Mouse (Mus musculus): Measurements from ENCODE around the gene Bicdl1. TPM values are rescaled to one million over a fixed set of nuclear protein-coding genes. Genes with fewer than 3 reads are reported as not detected.
A peak's percentile ranks its signal among the peaks of the same experiment; 100 is the strongest.

Gene Bicdl1
- 7.7 and 9.2 TPM in 2 replicates for polyA plus RNA-seq (2015; fragmentation: Nextera tagmentation; extraction: Ambion mirVana)

GRCm38 (mm10) chr5:115731001-115731731 lies at the start of gene Bicdl1:
Gene Bicdl1 (minus strand): TSS chr5:115731621.
- H3K4me1 ChIP-seq (ENCODE audit: control insufficient read depth, insufficient read depth, low read length), result peaks cover 14% of the 10 kb centered on the region
- H3K9ac ChIP-seq (ENCODE audit: low read length), result peak within 1 kb of the TSS; percentile 34; the same call in 1 of the 2 replicates
- peaks cover 3% of the 10 kb centered on the region; the same call in 1 of the 2 replicates for H3K9me3 ChIP-seq (replicated peaks; ENCODE audit: control insufficient read depth, low read length)
- peak; percentile 74 for ATAC-seq (replicated peaks; ENCODE audit: extremely low read depth, insufficient read depth, low FRiP score)
- H3K4me3 ChIP-seq (ENCODE audit: low read length), result peak within 1 kb of the TSS; percentile 61
- under 1% methylated on average over 66 of the region's 83 CpGs for WGBS
- H3K27ac ChIP-seq (ENCODE audit: low read length), result no peak within 1 kb of the TSS
- H3K36me3 ChIP-seq (ENCODE audit: control insufficient read depth, insufficient read depth), result no peaks in the 10 kb centered on the region
- peaks cover 29% of the 10 kb centered on the region for H3K27me3 ChIP-seq (ENCODE audit: control insufficient read depth, insufficient read depth, low read length)
- peak within 1 kb of the TSS; percentile 89 for H3K4me2 ChIP-seq (ENCODE audit: low read depth, low read length)

GRCm38 (mm10) chr5:115776911-115777310 lies 45.5 kb upstream of the Bicdl1 start:
- no peaks in the 10 kb centered on the region for H3K27me3 ChIP-seq (ENCODE audit: control insufficient read depth, insufficient read depth, low read length)
- no peak overlapping the region for H3K4me3 ChIP-seq (ENCODE audit: low read length)
- no peaks in the 10 kb centered on the region for H3K4me1 ChIP-seq (ENCODE audit: control insufficient read depth, insufficient read depth, low read length)
- no peak for ATAC-seq (replicated peaks; ENCODE audit: extremely low read depth, insufficient read depth, low FRiP score)
- peaks cover 3% of the 10 kb centered on the region for H3K9me3 ChIP-seq (replicated peaks; ENCODE audit: control insufficient read depth, low read length)
- H3K27ac ChIP-seq (ENCODE audit: low read length), result no peak overlapping the region
- no peaks in the 10 kb centered on the region for H3K36me3 ChIP-seq (ENCODE audit: control insufficient read depth, insufficient read depth)
- no peak overlapping the region for H3K9ac ChIP-seq (ENCODE audit: low read length)
- H3K4me2 ChIP-seq (ENCODE audit: low read depth, low read length), result no peak overlapping the region
- WGBS, result 59% methylated on average over 4 of the region's 4 CpGs

GRCm38 (mm10) chr5:115775350-115775749 lies 43.9 kb upstream of the Bicdl1 start:
- Histone ChIP-seq H3K27ac (ENCODE audit: low read length) (no peak overlapping the region), H3K36me3 (ENCODE audit: control insufficient read depth, insufficient read depth) (no peaks in the 10 kb centered on the region), H3K27me3 (ENCODE audit: control insufficient read depth, insufficient read depth, low read length) (no peaks in the 10 kb centered on the region), H3K4me3 (ENCODE audit: low read length) (no peak overlapping the region), H3K9ac (ENCODE audit: low read length) (no peak overlapping the region), H3K4me2 (ENCODE audit: low read depth, low read length) (no peak overlapping the region), H3K4me1 (ENCODE audit: control insufficient read depth, insufficient read depth, low read length) (no peaks in the 10 kb centered on the region), H3K9me3 (replicated peaks; ENCODE audit: control insufficient read depth, low read length) (peaks cover 3% of the 10 kb centered on the region)
- 60% methylated on average over 4 of the region's 4 CpGs for WGBS
- ATAC-seq (replicated peaks; ENCODE audit: extremely low read depth, insufficient read depth, low FRiP score), result no peak

GRCm38 (mm10) chr5:115770048-115770447 lies 38.6 kb upstream of the Bicdl1 start:
- WGBS, result 77% methylated on average over 4 of the region's 4 CpGs
- Histone ChIP-seq H3K4me3 (ENCODE audit: low read length) (no peak overlapping the region), H3K36me3 (ENCODE audit: control insufficient read depth, insufficient read depth) (no peaks in the 10 kb centered on the region), H3K4me1 (ENCODE audit: control insufficient read depth, insufficient read depth, low read length) (no peaks in the 10 kb centered on the region), H3K9me3 (replicated peaks; ENCODE audit: control insufficient read depth, low read length) (no peaks in the 10 kb centered on the region), H3K27ac (ENCODE audit: low read length) (no peak overlapping the region), H3K4me2 (ENCODE audit: low read depth, low read length) (no peak overlapping the region), H3K27me3 (ENCODE audit: control insufficient read depth, insufficient read depth, low read length) (no peaks in the 10 kb centered on the region), H3K9ac (ENCODE audit: low read length) (no peak overlapping the region)
- no peak for ATAC-seq (replicated peaks; ENCODE audit: extremely low read depth, insufficient read depth, low FRiP score)

- H3K4me3 ChIP-seq (ENCODE audit: low read length), result no peak overlapping the region
- H3K27ac ChIP-seq (ENCODE audit: low read length), result no peak overlapping the region
- H3K27me3 ChIP-seq (ENCODE audit: control insufficient read depth, insufficient read depth, low read length), result no peaks in the 10 kb centered on the region
- no peaks in the 10 kb centered on the region for H3K36me3 ChIP-seq (ENCODE audit: control insufficient read depth, insufficient read depth)
- no peaks in the 10 kb centered on the region for H3K4me1 ChIP-seq (ENCODE audit: control insufficient read depth, insufficient read depth, low read length)
- no peaks in the 10 kb centered on the region for H3K9me3 ChIP-seq (replicated peaks; ENCODE audit: control insufficient read depth, low read length)
- ATAC-seq (replicated peaks; ENCODE audit: extremely low read depth, insufficient read depth, low FRiP score), result no peak
- 89% methylated on average over 4 of the region's 4 CpGs for WGBS
- no peak overlapping the region for H3K4me2 ChIP-seq (ENCODE audit: low read depth, low read length)
- H3K9ac ChIP-seq (ENCODE audit: low read length), result no peak overlapping the region
Measured at GRCm38 (mm10) chr5:115769116-115769515, 37.7 kb upstream of the Bicdl1 start.

- H3K27me3 ChIP-seq (ENCODE audit: control insufficient read depth, insufficient read depth, low read length), result no peaks in the 10 kb centered on the region
- no peak for ATAC-seq (replicated peaks; ENCODE audit: extremely low read depth, insufficient read depth, low FRiP score)
- H3K27ac ChIP-seq (ENCODE audit: low read length), result no peak overlapping the region
- no peak overlapping the region for H3K4me2 ChIP-seq (ENCODE audit: low read depth, low read length)
- no peak overlapping the region for H3K4me3 ChIP-seq (ENCODE audit: low read length)
- no peaks in the 10 kb centered on the region for H3K36me3 ChIP-seq (ENCODE audit: control insufficient read depth, insufficient read depth)
- 72% methylated on average over 8 of the region's 8 CpGs for WGBS
- no peak overlapping the region for H3K9ac ChIP-seq (ENCODE audit: low read length)
- no peaks in the 10 kb centered on the region for H3K4me1 ChIP-seq (ENCODE audit: control insufficient read depth, insufficient read depth, low read length)
- H3K9me3 ChIP-seq (replicated peaks; ENCODE audit: control insufficient read depth, low read length), result no peaks in the 10 kb centered on the region
Measured at GRCm38 (mm10) chr5:115766821-115767220, 35.4 kb upstream of the Bicdl1 start.

- Histone ChIP-seq H3K27me3 (ENCODE audit: control insufficient read depth, insufficient read depth, low read length) (no peaks in the 10 kb centered on the region), H3K9ac (ENCODE audit: low read length) (no peak overlapping the region), H3K4me1 (ENCODE audit: control insufficient read depth, insufficient read depth, low read length) (peaks cover 4% of the 10 kb centered on the region; the same call in 1 of the 2 replicates), H3K9me3 (replicated peaks; ENCODE audit: control insufficient read depth, low read length) (no peaks in the 10 kb centered on the region), H3K27ac (ENCODE audit: low read length) (no peak overlapping the region), H3K4me2 (ENCODE audit: low read depth, low read length) (no peak overlapping the region), H3K36me3 (ENCODE audit: control insufficient read depth, insufficient read depth) (no peaks in the 10 kb centered on the region), H3K4me3 (ENCODE audit: low read length) (no peak overlapping the region)
- WGBS, result 75% methylated on average over 2 of the region's 2 CpGs
- ATAC-seq (replicated peaks; ENCODE audit: extremely low read depth, insufficient read depth, low FRiP score), result no peak
Measured at GRCm38 (mm10) chr5:115763981-115764380, 32.6 kb upstream of the Bicdl1 start.

- peak; percentile 58 for ATAC-seq (replicated peaks; ENCODE audit: extremely low read depth, insufficient read depth, low FRiP score)
- Histone ChIP-seq H3K4me2 (ENCODE audit: low read depth, low read length) (no peak overlapping the region), H3K9me3 (replicated peaks; ENCODE audit: control insufficient read depth, low read length) (no peaks in the 10 kb centered on the region), H3K27me3 (ENCODE audit: control insufficient read depth, insufficient read depth, low read length) (no peaks in the 10 kb centered on the region), H3K4me3 (ENCODE audit: low read length) (no peak overlapping the region), H3K4me1 (ENCODE audit: control insufficient read depth, insufficient read depth, low read length) (peaks cover 4% of the 10 kb centered on the region; the same call in 1 of the 2 replicates), H3K27ac (ENCODE audit: low read length) (no peak overlapping the region), H3K36me3 (ENCODE audit: control insufficient read depth, insufficient read depth) (no peaks in the 10 kb centered on the region), H3K9ac (ENCODE audit: low read length) (no peak overlapping the region)
- 38% methylated on average over 11 of the region's 11 CpGs for WGBS
Measured at GRCm38 (mm10) chr5:115760903-115761302, 29.5 kb upstream of the Bicdl1 start.

GRCm38 (mm10) chr5:115758431-115759180 lies 27.2 kb upstream of the Bicdl1 start:
- H3K36me3 ChIP-seq (ENCODE audit: control insufficient read depth, insufficient read depth), result no peaks in the 10 kb centered on the region
- H3K27me3 ChIP-seq (ENCODE audit: control insufficient read depth, insufficient read depth, low read length), result no peaks in the 10 kb centered on the region
- no peak overlapping the region for H3K27ac ChIP-seq (ENCODE audit: low read length)
- no peak overlapping the region for H3K4me3 ChIP-seq (ENCODE audit: low read length)
- peaks cover 4% of the 10 kb centered on the region; the same call in 1 of the 2 replicates for H3K4me1 ChIP-seq (ENCODE audit: control insufficient read depth, insufficient read depth, low read length)
- H3K9me3 ChIP-seq (replicated peaks; ENCODE audit: control insufficient read depth, low read length), result no peaks in the 10 kb centered on the region
- 41% methylated on average over 10 of the region's 10 CpGs for WGBS
- no peak for ATAC-seq (replicated peaks; ENCODE audit: extremely low read depth, insufficient read depth, low FRiP score)
- no peak overlapping the region for H3K9ac ChIP-seq (ENCODE audit: low read length)
- no peak overlapping the region for H3K4me2 ChIP-seq (ENCODE audit: low read depth, low read length)

Data from heart, embryonic 16.5 days (tissue).